Mouse (Mus musculus): ENCODE data around the gene Ambp. TPM values are rescaled to one million over a fixed set of nuclear protein-coding genes. Genes with fewer than 3 reads are reported as not detected.

The Ambp gene
- 0.92 TPM in 1 of 2 replicates, not detected in the other for polyA plus RNA-seq (2015; fragmentation: Nextera tagmentation; extraction: Ambion mirVana)

- Histone ChIP-seq H3K27me3 (no peaks in the 10 kb centered on the region), H3K9me3 (no peaks in the 10 kb centered on the region), H3K4me1 (replicated peaks) (no peaks in the 10 kb centered on the region), H3K4me3 (no peak within 1 kb of the TSS), H3K9ac (no peak within 1 kb of the TSS), H3K4me2 (no peak within 1 kb of the TSS), H3K36me3 (no peaks in the 10 kb centered on the region), H3K27ac (no peak within 1 kb of the TSS)
- WGBS = 61% methylated on average over 5 of the region's 5 CpGs
- ATAC-seq (ENCODE audit: low FRiP score) = no peak
These were observed at the start of gene Ambp for GRCm38 (mm10) chr4:63154699-63155098. TSS of gene Ambp (minus strand) at chr4:63154799.

GRCm38 (mm10) chr4:63203874-63204273, 49.3 kb upstream of the Ambp start:
- 0 out of 2 replicates have a peak, but pooled peaks cover 9% of the 10 kb centered on the region for H3K4me1 ChIP-seq (replicated peaks)
- H3K9ac ChIP-seq = no peak overlapping the region
- H3K9me3 ChIP-seq = no peaks in the 10 kb centered on the region
- WGBS = 91% methylated on average over 7 of the region's 7 CpGs
- H3K4me3 ChIP-seq = no peak overlapping the region
- no peak for ATAC-seq (ENCODE audit: low FRiP score)
- H3K4me2 ChIP-seq = no peak overlapping the region
- H3K27ac ChIP-seq = no peak overlapping the region
- no peaks in the 10 kb centered on the region for H3K27me3 ChIP-seq
- H3K36me3 ChIP-seq = no peaks in the 10 kb centered on the region

- H3K36me3 ChIP-seq = no peaks in the 10 kb centered on the region
- 89% methylated on average over 5 of the region's 5 CpGs for WGBS
These were observed 44.8 kb upstream of the Ambp start for GRCm38 (mm10) chr4:63199366-63199765.

GRCm38 (mm10) chr4:63194366-63194765, 39.8 kb upstream of the Ambp start:
- whole genome bisulfite sequencing = 83% methylated on average over 2 of the region's 2 CpGs
- Histone ChIP-seq H3K27me3 (no peaks in the 10 kb centered on the region), H3K36me3 (no peaks in the 10 kb centered on the region), H3K4me3 (no peak overlapping the region), H3K9me3 (no peaks in the 10 kb centered on the region), H3K4me2 (no peak overlapping the region), H3K9ac (no peak overlapping the region), H3K4me1 (replicated peaks) (0 out of 2 replicates have a peak, but pooled peaks cover 2% of the 10 kb centered on the region), H3K27ac (no peak overlapping the region)
- no peak for ATAC-seq (ENCODE audit: low FRiP score)

More at GRCm38 (mm10) chr4:63199366-63199765, 44.8 kb upstream of the Ambp start:
- Histone ChIP-seq H3K4me3 (no peak overlapping the region), H3K4me2 (no peak overlapping the region), H3K27ac (no peak overlapping the region), H3K9me3 (no peaks in the 10 kb centered on the region), H3K4me1 (replicated peaks) (no peaks in the 10 kb centered on the region), H3K27me3 (no peaks in the 10 kb centered on the region), H3K9ac (no peak overlapping the region)
- ATAC-seq (ENCODE audit: low FRiP score) = no peak

GRCm38 (mm10) chr4:63191641-63192040, 37.0 kb upstream of the Ambp start:
- WGBS = 76% methylated on average over 5 of the region's 5 CpGs
- Histone ChIP-seq H3K9me3 (no peaks in the 10 kb centered on the region), H3K36me3 (no peaks in the 10 kb centered on the region), H3K27ac (no peak overlapping the region), H3K4me1 (replicated peaks) (0 out of 2 replicates have a peak, but pooled peaks cover 3% of the 10 kb centered on the region), H3K9ac (no peak overlapping the region), H3K4me3 (no peak overlapping the region), H3K27me3 (no peaks in the 10 kb centered on the region), H3K4me2 (no peak overlapping the region)
- ATAC-seq (ENCODE audit: low FRiP score) = no peak

- WGBS = 53% methylated on average over 21 of the region's 21 CpGs
- no peak overlapping the region for H3K4me3 ChIP-seq
- ATAC-seq (ENCODE audit: low FRiP score) = peak; percentile 53; the same call in 1 of the 2 replicates
- H3K27me3 ChIP-seq = 0 out of 2 replicates have a peak, but pooled peaks cover 2% of the 10 kb centered on the region
- no peak overlapping the region for H3K9ac ChIP-seq
- no peaks in the 10 kb centered on the region for H3K36me3 ChIP-seq
- no peak overlapping the region for H3K27ac ChIP-seq
- H3K4me2 ChIP-seq = no peak overlapping the region
- no peaks in the 10 kb centered on the region for H3K9me3 ChIP-seq
- 0 out of 2 replicates have a peak, but pooled peaks cover 8% of the 10 kb centered on the region for H3K4me1 ChIP-seq (replicated peaks)
These were observed 31.8 kb upstream of the Ambp start for GRCm38 (mm10) chr4:63186281-63186870.

- Histone ChIP-seq H3K27me3 (0 out of 2 replicates have a peak, but pooled peaks cover 2% of the 10 kb centered on the region), H3K9me3 (no peaks in the 10 kb centered on the region), H3K27ac (no peak overlapping the region), H3K4me2 (no peak overlapping the region), H3K4me1 (replicated peaks) (0 out of 2 replicates have a peak, but pooled peaks cover 5% of the 10 kb centered on the region), H3K36me3 (no peaks in the 10 kb centered on the region), H3K4me3 (no peak overlapping the region), H3K9ac (no peak overlapping the region)
- ATAC-seq (ENCODE audit: low FRiP score) = peak; percentile 90
- WGBS = 11% methylated on average over 5 of the region's 5 CpGs
These were observed 27.0 kb upstream of the Ambp start for GRCm38 (mm10) chr4:63181556-63181955.

GRCm38 (mm10) chr4:63171969-63172685, 17.5 kb upstream of the Ambp start, which contains the start of gene Kif12:
TSS of gene Kif12 (minus strand) at chr4:63172131.
- H3K9me3 ChIP-seq = no peaks in the 10 kb centered on the region
- 73% methylated on average over 4 of the region's 4 CpGs for WGBS
- no peaks in the 10 kb centered on the region for H3K36me3 ChIP-seq
- peaks cover 24% of the 10 kb centered on the region for H3K27me3 ChIP-seq
- no peak within 1 kb of the TSS for H3K9ac ChIP-seq
- H3K27ac ChIP-seq = no peak within 1 kb of the TSS
- H3K4me3 ChIP-seq = no peak within 1 kb of the TSS
- no peak within 1 kb of the TSS for H3K4me2 ChIP-seq
- no peaks in the 10 kb centered on the region for H3K4me1 ChIP-seq (replicated peaks)
- no peak for ATAC-seq (ENCODE audit: low FRiP score)

- Histone ChIP-seq H3K4me2 (no peak overlapping the region), H3K4me3 (no peak overlapping the region), H3K36me3 (no peaks in the 10 kb centered on the region), H3K9ac (no peak overlapping the region), H3K27ac (no peak overlapping the region), H3K27me3 (peaks cover 24% of the 10 kb centered on the region), H3K4me1 (replicated peaks) (no peaks in the 10 kb centered on the region), H3K9me3 (no peaks in the 10 kb centered on the region)
- no peak for ATAC-seq (ENCODE audit: low FRiP score)
- 59% methylated on average over 24 of the region's 24 CpGs for WGBS
These were observed 16.5 kb upstream of the Ambp start for GRCm38 (mm10) chr4:63171122-63171521.

GRCm38 (mm10) chr4:63170061-63170460, 15.5 kb upstream of the Ambp start:
- 85% methylated on average over 4 of the region's 4 CpGs for WGBS
- H3K36me3 ChIP-seq = no peaks in the 10 kb centered on the region
- no peak for ATAC-seq (ENCODE audit: low FRiP score)
- H3K4me3 ChIP-seq = no peak overlapping the region
- no peaks in the 10 kb centered on the region for H3K9me3 ChIP-seq
- H3K27me3 ChIP-seq = peaks cover 24% of the 10 kb centered on the region
- no peaks in the 10 kb centered on the region for H3K4me1 ChIP-seq (replicated peaks)
- H3K9ac ChIP-seq = no peak overlapping the region
- H3K27ac ChIP-seq = no peak overlapping the region
- no peak overlapping the region for H3K4me2 ChIP-seq

GRCm38 (mm10) chr4:63166323-63166722, 11.7 kb upstream of the Ambp start:
- WGBS = 92% methylated on average over 5 of the region's 5 CpGs

GRCm38 (mm10) chr4:63165636-63166035, 11.0 kb upstream of the Ambp start:
- Histone ChIP-seq H3K4me1 (replicated peaks) (no peaks in the 10 kb centered on the region), H3K27ac (no peak overlapping the region), H3K4me2 (no peak overlapping the region), H3K27me3 (peaks cover 3% of the 10 kb centered on the region; the same call in 1 of the 2 replicates), H3K9ac (no peak overlapping the region), H3K36me3 (no peaks in the 10 kb centered on the region), H3K9me3 (no peaks in the 10 kb centered on the region), H3K4me3 (no peak overlapping the region)
- no peak for ATAC-seq (ENCODE audit: low FRiP score)
- WGBS = 88% methylated on average over 4 of the region's 4 CpGs

More at GRCm38 (mm10) chr4:63166323-63166722, 11.7 kb upstream of the Ambp start:
- Histone ChIP-seq H3K4me3 (no peak overlapping the region), H3K9me3 (no peaks in the 10 kb centered on the region), H3K4me1 (replicated peaks) (no peaks in the 10 kb centered on the region), H3K27ac (no peak overlapping the region), H3K36me3 (no peaks in the 10 kb centered on the region), H3K27me3 (peaks cover 10% of the 10 kb centered on the region), H3K9ac (no peak overlapping the region), H3K4me2 (no peak overlapping the region)
- no peak for ATAC-seq (ENCODE audit: low FRiP score)
